Mouse (Mus musculus) midbrain, postnatal 0 days (tissue): ENCODE data around the gene Ism2. TPM values are rescaled to one million over a fixed set of nuclear protein-coding genes. Genes with fewer than 3 reads are reported as not detected.

Experiments
- ATAC-seq: fragments of 200-750 bp; cut with Nextera tagmentation; 2 replicates; pipeline ENCODE4 v1.8.0; 2017; ENCODE audit warnings: moderate number of reproducible peaks, mild to moderate bottlenecking, moderate TSS enrichment, moderate library complexity; ENCODE audit not compliant: low FRiP score
- DNase-seq: peaks from one replicate; pipeline ENCODE4 v3.0.0-alpha.2; 2015; ENCODE audit warnings: low spot score
- H3K27ac ChIP-seq: fragments of 300-500 bp; sonication (generic); 2 replicates; pipeline ENCODE4 v1.5.1; 2014; ENCODE audit warnings: low read depth, mild to moderate bottlenecking, low read length, mixed read lengths
- H3K27me3 ChIP-seq: fragments of 300-500 bp; sonication (generic); 2 replicates; pipeline ENCODE4 v1.6.1; 2014; ENCODE audit warnings: low read length, control low read depth, mixed read lengths; ENCODE audit not compliant: insufficient read depth
- H3K36me3 ChIP-seq: fragments of 300-500 bp; sonication (generic); 2 replicates; pipeline ENCODE4 v1.6.1; 2014; ENCODE audit warnings: low read length, control low read depth, mixed read lengths; ENCODE audit not compliant: insufficient read depth
- H3K4me1 ChIP-seq: fragments of 300-500 bp; sonication (generic); 2 replicates; pipeline ENCODE4 v1.6.1; 2014; ENCODE audit warnings: mild to moderate bottlenecking, control low read depth, antibody characterized with exemption, low read length, mixed read lengths; ENCODE audit not compliant: insufficient read depth
- H3K4me2 ChIP-seq: fragments of 300-500 bp; sonication (generic); 2 replicates; pipeline ENCODE4 v1.6.1; 2014; ENCODE audit warnings: low read depth, mild to moderate bottlenecking, low read length, mixed read lengths; ENCODE audit not compliant: poor library complexity, severe bottlenecking
- H3K4me3 ChIP-seq: fragments of 300-500 bp; sonication (generic); 2 replicates; pipeline ENCODE4 v1.5.1; 2014; ENCODE audit warnings: low read depth, mild to moderate bottlenecking, low read length, moderate library complexity
- H3K9ac ChIP-seq: fragments of 300-500 bp; sonication (generic); replicated peaks from 2 replicates; pipeline ENCODE4 v1.6.1; 2014; ENCODE audit warnings: mild to moderate bottlenecking, low read length, moderate library complexity, mixed read lengths; ENCODE audit not compliant: poor library complexity, severe bottlenecking
- H3K9me3 ChIP-seq: fragments of 300-500 bp; sonication (generic); 2 replicates; pipeline ENCODE4 v1.6.1; 2016; ENCODE audit warnings: low read length, control low read depth
- CTCF ChIP-seq: IDR thresholded peaks from 2 replicates; pipeline ENCODE4 v1.5.1; 2016; ENCODE audit warnings: antibody characterized with exemption, mild to moderate bottlenecking
- WGBS: fragments of 180-500 bp; shearing (Covaris S2); extraction: QIAGEN DNeasy Blood & Tissue Kit; methylation state at CpG from one replicate; pipeline ENCODE4 v1.1.7; 2014; 5-methylcytosine and 5-hydroxymethylcytosine counted together
- polyA plus RNA-seq: library from polyadenylated mRNA; unstranded; fragments of >200 nt; fragmentation: Nextera tagmentation; extraction: Ambion mirVana; gene quantifications from 2 replicates; pipeline ENCODE4 v1.2.1, GENCODE M21; 2015
- total RNA-seq: library from RNA; depleted of rRNA; stranded (reverse); fragments of >200 nt; gene quantifications from 2 replicates; pipeline ENCODE4 v1.2.3, GENCODE M21; 2014

The Ism2 gene
- total and polyA plus RNA-seq, 2 experiments from 2014 or later, result 1.3 to 1.6 TPM

GRCm38 (mm10) chr12:87305767-87306583, 6.5 kb upstream of the Ism2 start:
- Histone ChIP-seq H3K27ac (no peak overlapping the region; the same call in 1 of the 2 replicates), H3K4me3 (no peak overlapping the region), H3K9me3 (no peaks in the 10 kb centered on the region), H3K4me2 (no peak overlapping the region), H3K4me1 (no peaks in the 10 kb centered on the region; the same call in 1 of the 2 replicates), H3K9ac (no peak overlapping the region), H3K27me3 (no peaks in the 10 kb centered on the region), H3K36me3 (peaks cover 20% of the 10 kb centered on the region)
- ATAC-seq, result peak; percentile 65
- DNase-seq, result no peak
- TF ChIP-seq CTCF, result no peak
- WGBS, result 18% methylated on average over 13 of the region's 13 CpGs

GRCm38 (mm10) chr12:87301189-87301588, 1.7 kb upstream of the Ism2 start:
- WGBS, result 49% methylated on average over 4 of the region's 4 CpGs
- no peaks in the 10 kb centered on the region; the same call in 1 of the 2 replicates for H3K4me1 ChIP-seq
- DNase-seq (no peak), ATAC-seq (no peak)
- no peak overlapping the region for H3K4me3 ChIP-seq
- no peaks in the 10 kb centered on the region for H3K9me3 ChIP-seq
- no peaks in the 10 kb centered on the region for H3K36me3 ChIP-seq
- no peak for TF ChIP-seq CTCF
- peaks cover 11% of the 10 kb centered on the region; the same call in 1 of the 2 replicates for H3K27me3 ChIP-seq
- H3K9ac ChIP-seq, result no peak overlapping the region
- no peak overlapping the region for H3K4me2 ChIP-seq
- no peak overlapping the region for H3K27ac ChIP-seq

GRCm38 (mm10) chr12:87300441-87300690, 861 bp upstream of the Ism2 start:
- no peaks in the 10 kb centered on the region for H3K4me1 ChIP-seq
- TF ChIP-seq CTCF, result no peak
- H3K4me3 ChIP-seq, result peak overlapping the region; percentile 71
- no peak for DNase-seq
- no peaks in the 10 kb centered on the region for H3K36me3 ChIP-seq
- WGBS, result under 1% methylated on average over 9 of the region's 9 CpGs
- H3K9me3 ChIP-seq, result no peaks in the 10 kb centered on the region
- no peak overlapping the region for H3K27ac ChIP-seq
- 0 out of 2 replicates have a peak overlapping the region, but pooled peaks have one; percentile 84 for H3K9ac ChIP-seq
- peak overlapping the region; percentile 98 for H3K4me2 ChIP-seq
- ATAC-seq, result no peak
- H3K27me3 ChIP-seq, result peaks cover 11% of the 10 kb centered on the region; the same call in 1 of the 2 replicates

GRCm38 (mm10) chr12:87299037-87299656, 358 bp downstream of the Ism2 start:
- no peaks in the 10 kb centered on the region for H3K4me1 ChIP-seq

GRCm38 (mm10) chr12:87293934-87294333, 5.6 kb downstream of the Ism2 start:
- Histone ChIP-seq H3K9me3 (no peaks in the 10 kb centered on the region), H3K9ac (no peak overlapping the region), H3K4me3 (no peak overlapping the region), H3K27ac (no peak overlapping the region), H3K36me3 (no peaks in the 10 kb centered on the region), H3K4me2 (no peak overlapping the region), H3K4me1 (no peaks in the 10 kb centered on the region), H3K27me3 (0 out of 2 replicates have a peak, but pooled peaks cover 7% of the 10 kb centered on the region)
- ATAC-seq, result no peak
- TF ChIP-seq CTCF, result no peak
- WGBS, result 79% methylated on average over 6 of the region's 6 CpGs
- DNase-seq, result no peak

More at GRCm38 (mm10) chr12:87299037-87299656, 358 bp downstream of the Ism2 start:
- WGBS, result 7% methylated on average over 29 of the region's 29 CpGs
- DNase-seq (no peak), ATAC-seq (peak; percentile 62)
- TF ChIP-seq CTCF, result 0 out of 2 replicates have a peak, but pooled peaks have one; percentile 13
- H3K9me3 ChIP-seq, result no peaks in the 10 kb centered on the region
- peaks cover 11% of the 10 kb centered on the region; the same call in 1 of the 2 replicates for H3K27me3 ChIP-seq
- no peaks in the 10 kb centered on the region for H3K36me3 ChIP-seq
- H3K4me3 ChIP-seq, result peak overlapping the region; percentile 71
- peak overlapping the region; percentile 98 for H3K4me2 ChIP-seq
- peak overlapping the region; percentile 84 for H3K9ac ChIP-seq
- no peak overlapping the region for H3K27ac ChIP-seq

- Histone ChIP-seq H3K9me3 (no peaks in the 10 kb centered on the region), H3K4me1 (no peaks in the 10 kb centered on the region), H3K36me3 (no peaks in the 10 kb centered on the region), H3K27me3 (no peaks in the 10 kb centered on the region), H3K27ac (no peak overlapping the region), H3K4me2 (no peak overlapping the region), H3K9ac (no peak overlapping the region), H3K4me3 (no peak overlapping the region)
- ATAC-seq (no peak), DNase-seq (no peak)
- WGBS, result 94% methylated on average over 5 of the region's 5 CpGs
- no peak for TF ChIP-seq CTCF
These were observed 10.4 kb downstream of the Ism2 start for GRCm38 (mm10) chr12:87289100-87289499.
